Mouse (Mus musculus) layer of hippocampus, postnatal 14 days (tissue): ENCODE measurements around the gene Rbms2. TPM values are rescaled to one million over a fixed set of nuclear protein-coding genes. Genes with fewer than 3 reads are reported as not detected.
A peak's percentile ranks its signal among the peaks of the same experiment; 100 is the strongest.
"Not testable (repeated sequence)": the region's sequence is repeated elsewhere in the genome, so short reads cannot be mapped to it uniquely, and the experiment has no call there.

Experiments used
- DNase-seq, 2 experiments: peaks; one replicate each; pipeline ENCODE4 v3.0.0; 2021 to 2022; ENCODE audit warnings: low spot score in 2 of 2, mixed read lengths in 1 of 2
- total RNA-seq, 2 experiments: library from RNA; stranded (reverse); gene quantifications; 2 replicates each; pipeline ENCODE4 v1.2.3; 2021

Gene Rbms2
- total RNA-seq, 2 experiments from 2014 or later = 13.4 to 14.6 TPM

DNA sequence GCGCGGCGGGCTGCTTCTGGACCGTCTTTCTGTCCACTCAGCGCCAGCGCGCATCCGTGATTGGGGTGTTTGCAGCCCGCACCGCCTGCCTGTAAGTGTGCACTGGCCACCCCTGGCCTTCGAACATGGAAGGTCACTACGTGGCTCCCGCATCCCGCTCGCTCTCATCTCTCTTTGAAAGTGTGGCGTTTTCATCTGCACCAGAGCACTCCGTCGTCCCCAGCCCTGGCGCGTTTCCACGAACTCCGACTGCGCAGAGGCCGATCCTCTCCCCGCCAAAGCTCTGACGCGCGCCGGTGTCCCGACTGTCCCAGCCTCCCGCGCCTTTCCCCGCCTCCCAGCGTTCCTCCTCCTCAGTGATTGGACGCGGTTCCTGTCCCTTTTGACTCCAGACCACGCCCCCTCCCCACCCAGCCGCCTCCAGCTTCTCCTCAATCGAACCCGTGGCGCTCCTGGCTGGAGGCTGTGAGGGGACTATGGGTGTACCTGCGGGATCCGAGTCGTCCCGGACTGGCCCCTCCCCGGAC, 14.0 kb upstream of the Rbms2 start, which contains the start of gene Gls2:
Gene Gls2, plus strand, starts transcription at position 434 of the 527 bp plus-strand sequence.
- peak; percentile 95 to 98 for DNase-seq

DNA sequence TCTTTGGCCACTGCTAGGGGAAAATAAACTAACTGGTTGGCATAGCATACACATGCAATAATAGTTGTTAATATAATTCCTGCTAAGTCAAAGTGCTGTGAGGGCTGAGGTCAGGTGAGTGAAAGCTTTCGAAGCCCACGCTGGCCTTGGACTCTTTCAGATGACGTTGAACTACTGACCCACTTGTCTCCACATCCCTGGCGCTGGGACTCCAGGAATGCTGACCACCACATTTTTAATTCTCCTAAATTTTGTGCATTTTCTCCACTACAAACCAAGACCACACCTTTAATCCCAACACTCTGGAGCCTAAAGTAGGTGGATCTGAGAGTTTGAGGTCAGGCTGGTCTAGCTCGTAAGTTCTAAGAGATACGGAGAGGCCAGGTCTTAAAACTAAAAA, 13.0 kb upstream of the Rbms2 start:
- no peak for DNase-seq

- not testable (repeated sequence) for DNase-seq
Measured at GRCm38 (mm10) chr10:128192030-128192766, 12.1 kb upstream of the Rbms2 start.

- DNase-seq = no peak
Measured at GRCm38 (mm10) chr10:128191472-128191871, 11.4 kb upstream of the Rbms2 start.

DNA sequence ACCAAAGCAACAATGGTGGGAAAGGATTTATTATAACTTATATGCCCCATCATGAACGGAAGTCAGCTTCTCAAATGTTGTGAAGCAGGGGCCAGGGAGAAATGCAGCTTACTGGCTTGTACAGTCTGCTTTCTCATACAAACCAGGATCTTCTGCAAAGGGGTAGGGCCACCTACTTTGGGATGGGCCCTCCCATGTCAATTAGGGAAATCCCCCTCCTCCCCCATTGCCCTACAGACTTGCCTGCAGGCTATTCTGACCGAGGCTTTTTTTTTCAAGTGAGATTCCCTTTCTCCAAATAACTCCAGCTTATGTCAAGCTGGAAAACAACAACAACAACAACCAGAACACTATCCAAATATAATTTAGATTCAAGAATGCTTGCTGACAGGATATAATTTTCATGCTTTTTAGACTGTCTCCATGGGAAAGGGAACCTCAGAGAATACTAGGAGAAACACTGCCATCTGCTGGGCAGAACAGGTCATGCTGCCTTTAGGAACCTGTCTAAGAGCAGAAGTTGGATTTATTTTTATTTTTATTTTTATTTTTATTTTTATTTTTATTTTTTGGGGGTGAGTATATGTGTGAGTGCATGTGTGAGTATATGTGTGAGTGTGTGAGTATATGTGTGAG, 8.3 kb upstream of the Rbms2 start:
- DNase-seq = peak; percentile 63 to 82

GRCm38 (mm10) chr10:128187181-128187605, 7.1 kb upstream of the Rbms2 start:
- no peak for DNase-seq

DNA sequence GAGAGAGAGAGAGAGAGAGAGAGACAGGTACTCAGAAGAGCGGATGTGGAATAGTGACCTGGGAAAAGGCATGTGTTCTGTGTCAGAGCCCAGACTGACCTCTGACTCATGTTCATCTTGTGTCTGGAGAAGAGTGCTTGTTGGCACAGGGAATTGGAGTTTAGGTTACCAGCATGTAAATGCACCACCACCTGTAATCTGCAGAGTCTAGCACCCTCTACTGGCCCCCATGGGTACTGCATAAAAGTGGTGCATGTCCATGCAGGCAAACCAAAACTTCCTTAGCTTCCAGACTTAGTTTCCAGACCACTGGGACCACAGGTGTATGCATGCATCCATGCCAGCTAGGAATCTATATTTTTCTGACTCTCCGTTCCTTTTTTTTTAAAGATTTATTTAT, 5.9 kb upstream of the Rbms2 start:
- peak; percentile 62 to 70 for DNase-seq

DNA sequence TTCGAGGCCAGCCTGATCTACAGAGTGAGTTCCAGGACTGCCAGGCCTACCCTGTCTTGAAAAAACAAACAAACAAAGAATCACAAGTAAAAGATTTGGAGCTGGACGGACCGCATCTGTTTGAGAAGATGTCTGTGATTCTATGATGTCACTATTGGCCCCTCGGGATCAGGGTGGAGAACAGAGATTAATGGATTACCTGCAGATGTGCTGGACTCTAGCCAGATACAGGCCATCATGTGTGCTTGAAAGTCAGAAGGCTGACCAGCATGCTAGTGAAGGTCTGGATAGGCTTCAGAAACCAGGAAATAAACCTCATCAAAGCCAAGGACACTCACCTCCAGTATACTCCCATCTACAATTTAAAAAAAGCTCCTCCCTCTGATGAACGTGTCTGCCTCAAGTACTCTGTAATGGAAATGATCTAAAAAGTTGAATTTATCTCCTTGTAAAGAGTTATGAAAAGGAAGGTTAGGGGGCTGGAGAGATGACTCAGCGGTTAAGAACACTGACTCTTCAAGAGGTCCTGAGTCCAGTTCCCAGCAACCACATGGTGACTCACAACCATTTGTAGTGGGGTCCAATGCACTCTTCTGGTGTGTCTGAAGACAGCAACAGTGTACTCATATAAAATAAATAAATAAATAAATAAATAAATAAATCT, 5.3 kb upstream of the Rbms2 start:
- no peak for DNase-seq

- no peak for DNase-seq
Measured at GRCm38 (mm10) chr10:128184296-128184695, 4.2 kb upstream of the Rbms2 start.

DNA sequence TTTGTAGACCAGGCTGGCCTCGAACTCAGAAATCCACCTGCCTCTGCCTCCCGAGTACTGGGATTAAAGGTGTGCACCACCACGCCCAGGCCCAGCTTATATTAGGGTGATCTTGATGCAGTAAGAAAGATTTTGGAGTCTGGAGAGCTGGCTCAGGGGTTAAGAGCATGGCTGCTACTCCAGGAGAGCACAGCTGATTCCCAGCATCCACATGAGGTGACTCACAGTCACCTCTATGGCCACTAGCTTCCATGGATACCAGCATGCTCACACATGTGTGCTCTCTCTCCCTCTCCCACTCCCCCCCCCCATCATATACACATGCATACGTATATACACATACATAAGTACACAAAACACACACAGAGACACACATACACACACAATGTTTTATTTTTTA, 2.8 kb downstream of the Rbms2 start:
- DNase-seq = no peak

DNA sequence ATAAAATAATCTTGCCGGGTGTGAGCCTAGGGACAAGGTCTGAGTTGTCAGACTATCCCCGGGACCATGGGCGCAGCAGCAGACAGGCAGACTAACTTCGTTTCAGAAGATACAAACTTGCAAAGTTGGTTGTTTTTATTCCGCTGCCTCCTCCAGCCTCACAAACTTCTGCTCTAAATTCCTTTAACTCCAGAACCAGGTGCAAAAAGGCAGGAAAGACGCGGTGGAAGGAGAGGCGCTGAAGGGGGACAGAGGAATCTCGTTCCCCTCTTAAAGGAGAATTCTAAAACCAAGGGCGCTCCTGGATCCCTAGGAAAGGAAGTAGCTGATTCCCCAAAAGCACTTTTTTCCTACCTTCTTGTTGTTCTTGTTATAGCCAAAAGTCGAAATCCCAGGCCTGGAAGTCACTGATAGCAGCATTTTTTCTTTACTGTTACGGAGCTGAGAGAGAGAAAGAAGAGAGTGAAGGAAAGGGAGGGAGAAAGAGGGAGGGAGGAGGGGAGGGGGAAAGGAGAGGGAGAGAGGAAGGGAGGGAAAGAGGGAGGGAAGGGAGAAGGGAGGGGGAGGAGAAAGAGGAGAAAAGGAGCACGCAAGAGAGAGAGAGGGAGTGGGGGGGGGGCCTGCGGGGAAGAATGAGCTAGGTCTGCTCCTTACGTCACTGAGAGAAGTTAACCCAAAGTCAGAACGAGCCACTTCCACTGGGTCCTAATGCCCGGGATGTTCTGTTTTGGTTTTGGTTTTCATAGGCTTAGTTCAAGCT, 3.9 kb downstream of the Rbms2 start:
- peak; percentile 9 to 64 for DNase-seq

DNA sequence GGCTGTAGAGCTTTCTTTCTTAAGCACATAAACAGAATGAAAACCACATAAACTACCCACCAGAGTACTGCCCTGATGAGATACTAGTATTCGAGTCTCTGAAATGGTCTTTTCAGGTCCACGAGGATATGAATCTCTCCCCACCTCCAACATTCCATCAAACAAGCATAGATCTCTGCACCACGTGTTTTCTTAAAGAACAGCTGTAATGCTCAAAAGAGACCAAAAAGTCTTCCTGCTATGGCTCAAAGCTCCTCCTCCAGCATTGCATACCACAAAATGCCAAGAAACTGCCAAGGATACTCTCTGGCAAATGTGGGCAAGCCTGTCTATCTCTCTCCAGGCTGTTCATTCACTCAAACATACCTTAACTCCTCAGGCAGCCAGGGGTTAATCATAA, 4.8 kb downstream of the Rbms2 start:
- DNase-seq = no peak

DNA sequence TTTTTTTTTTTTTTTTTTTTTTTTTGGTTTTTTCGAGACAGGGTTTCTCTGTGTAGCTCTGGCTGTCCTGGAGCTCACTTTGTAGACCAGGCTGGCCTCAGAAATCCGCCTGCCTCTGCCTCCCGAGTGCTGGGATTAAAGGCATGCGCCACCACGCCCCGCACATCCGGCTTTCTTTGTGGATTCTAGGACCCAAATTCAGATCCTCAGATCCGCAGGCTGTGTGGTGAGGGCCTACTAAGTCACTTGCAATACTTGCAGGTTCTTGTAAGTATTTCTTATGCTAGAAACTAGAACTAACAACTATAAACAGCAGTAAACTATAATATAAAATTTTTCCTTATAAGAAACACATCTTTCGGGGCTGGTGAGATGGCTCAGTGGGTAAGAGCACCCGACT, 8.7 kb downstream of the Rbms2 start:
- DNase-seq = not testable (repeated sequence)

GRCm38 (mm10) chr10:128167091-128167490, 13.0 kb downstream of the Rbms2 start:
- no peak for DNase-seq

GRCm38 (mm10) chr10:128165726-128166125, 14.4 kb downstream of the Rbms2 start:
- DNase-seq = not testable (repeated sequence)

DNA sequence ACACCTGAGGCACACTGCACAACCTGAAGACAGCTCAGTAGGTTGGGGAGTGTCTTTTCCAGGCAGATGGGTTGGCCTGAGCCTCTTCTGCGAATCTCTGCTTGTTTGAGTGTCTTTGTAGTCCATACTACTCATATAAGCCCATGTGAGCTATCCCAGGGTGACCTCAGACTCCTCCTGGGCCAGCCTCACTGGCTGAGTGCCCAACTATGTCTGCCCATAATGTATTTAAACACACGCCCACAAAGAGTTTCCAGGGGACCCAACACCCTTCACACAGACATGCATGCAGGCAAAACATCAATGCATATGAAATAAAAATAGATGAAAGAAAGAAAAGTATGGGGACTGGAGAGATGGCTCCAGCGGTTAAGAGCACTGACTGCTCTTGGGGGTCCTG, 26.1 kb downstream of the Rbms2 start:
- DNase-seq = no peak

- DNase-seq = no peak
Measured at GRCm38 (mm10) chr10:128150941-128151340, 29.2 kb downstream of the Rbms2 start.

- no peak for DNase-seq
Measured at GRCm38 (mm10) chr10:128149592-128149991, 30.5 kb downstream of the Rbms2 start.

- no peak for DNase-seq
Measured at GRCm38 (mm10) chr10:128148789-128149365, 31.2 kb downstream of the Rbms2 start.

- no peak for DNase-seq
Measured at GRCm38 (mm10) chr10:128144961-128145360, 35.1 kb downstream of the Rbms2 start.

DNA sequence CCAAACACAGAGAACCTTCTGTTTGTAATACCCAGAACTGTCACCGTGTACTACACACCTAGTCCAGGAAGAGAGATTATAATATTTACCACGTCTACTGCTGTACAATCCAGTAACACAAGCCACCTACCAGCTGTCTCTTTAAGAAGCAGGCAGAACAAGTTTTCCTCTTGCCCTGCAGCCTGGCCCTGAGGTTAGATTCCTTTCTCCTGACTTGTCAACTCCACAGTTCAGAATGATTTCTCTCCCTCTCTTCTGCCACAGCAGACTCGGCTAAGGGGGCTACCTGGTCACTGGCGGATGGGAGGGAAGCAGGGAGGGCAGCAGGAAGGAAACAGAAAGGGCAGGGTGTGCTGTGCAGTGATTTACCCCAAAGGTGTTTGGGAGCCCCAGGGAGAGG, 36.4 kb downstream of the Rbms2 start:
- DNase-seq = no peak
